Mouse (Mus musculus) stomach, postnatal 0 days (tissue): ENCODE measurements around the gene Rpap2.

Experiments
- CTCF ChIP-seq: IDR thresholded peaks from 2 replicates; pipeline ENCODE4 v1.5.1; 2016; ENCODE audit warnings: antibody characterized with exemption, low read depth, mild to moderate bottlenecking, moderate library complexity
- EP300 ChIP-seq: optimal IDR thresholded peaks from 2 replicates; pipeline ENCODE3; 2016; ENCODE audit warnings: antibody characterized with exemption

GRCm38 (mm10) chr5:107569148-107569547 is 28.0 kb upstream of the Rpap2 start:
- no peak for TF ChIP-seq CTCF
- no peak for TF ChIP-seq EP300
